Mouse (Mus musculus) bone marrow, adult 2 months (tissue): ENCODE measurements around the gene Ppdpf.

Experiments used
- CTCF ChIP-seq: fragments of 200-500 bp; IDR thresholded peaks from 2 replicates; pipeline ENCODE4 v1.5.1; 2011; ENCODE audit warnings: low read length, control low read depth; ENCODE audit not compliant: control insufficient read depth, insufficient read depth
- POLR2A ChIP-seq: fragments of 200-500 bp; IDR thresholded peaks from 2 replicates; pipeline ENCODE4 v1.6.1; 2011; ENCODE audit warnings: low read depth, mild to moderate bottlenecking, control low read depth, low read length, borderline replicate concordance; ENCODE audit not compliant: control insufficient read depth

DNA sequence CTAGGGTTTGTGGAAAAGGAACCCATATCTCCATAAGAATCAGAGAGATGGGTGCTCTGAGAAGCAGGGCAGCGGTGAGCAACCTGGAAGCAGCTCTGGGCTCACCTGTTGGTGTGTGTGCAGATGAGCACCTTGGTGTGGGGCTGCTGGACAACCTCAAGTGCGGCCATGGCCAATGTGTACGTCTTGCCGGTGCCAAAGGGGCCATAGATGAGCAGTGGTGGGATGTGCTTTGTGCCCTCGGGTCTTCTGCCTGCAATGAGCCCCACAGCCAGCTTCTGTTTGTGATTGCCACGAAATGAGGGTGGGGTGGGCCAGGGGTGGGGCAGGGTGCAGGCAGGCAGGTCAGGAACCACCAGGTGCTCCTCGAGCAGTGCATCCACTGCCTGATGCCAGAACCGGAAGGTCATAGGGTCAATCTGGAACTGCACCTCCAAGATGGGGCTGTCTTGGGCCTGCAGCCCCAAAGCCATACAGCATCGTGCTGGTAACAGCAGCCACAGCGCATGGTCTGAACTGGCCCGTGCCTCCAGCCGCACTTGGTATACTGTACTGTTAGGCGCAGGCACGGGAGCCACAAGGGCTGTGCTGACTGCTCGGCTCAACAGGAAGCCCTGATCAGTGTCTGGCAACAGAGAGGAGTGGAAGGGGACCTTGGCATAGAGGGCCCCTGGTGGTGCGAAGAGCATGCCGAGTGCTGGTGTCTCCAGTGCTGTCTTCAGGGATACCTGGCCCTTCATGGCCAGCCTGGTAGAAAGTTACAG is 50.4 kb downstream of the Ppdpf start:
- TF ChIP-seq CTCF (no peak), POLR2A (no peak)
